Mouse (Mus musculus): Measurements from ENCODE around the gene Nrap.

DNA sequence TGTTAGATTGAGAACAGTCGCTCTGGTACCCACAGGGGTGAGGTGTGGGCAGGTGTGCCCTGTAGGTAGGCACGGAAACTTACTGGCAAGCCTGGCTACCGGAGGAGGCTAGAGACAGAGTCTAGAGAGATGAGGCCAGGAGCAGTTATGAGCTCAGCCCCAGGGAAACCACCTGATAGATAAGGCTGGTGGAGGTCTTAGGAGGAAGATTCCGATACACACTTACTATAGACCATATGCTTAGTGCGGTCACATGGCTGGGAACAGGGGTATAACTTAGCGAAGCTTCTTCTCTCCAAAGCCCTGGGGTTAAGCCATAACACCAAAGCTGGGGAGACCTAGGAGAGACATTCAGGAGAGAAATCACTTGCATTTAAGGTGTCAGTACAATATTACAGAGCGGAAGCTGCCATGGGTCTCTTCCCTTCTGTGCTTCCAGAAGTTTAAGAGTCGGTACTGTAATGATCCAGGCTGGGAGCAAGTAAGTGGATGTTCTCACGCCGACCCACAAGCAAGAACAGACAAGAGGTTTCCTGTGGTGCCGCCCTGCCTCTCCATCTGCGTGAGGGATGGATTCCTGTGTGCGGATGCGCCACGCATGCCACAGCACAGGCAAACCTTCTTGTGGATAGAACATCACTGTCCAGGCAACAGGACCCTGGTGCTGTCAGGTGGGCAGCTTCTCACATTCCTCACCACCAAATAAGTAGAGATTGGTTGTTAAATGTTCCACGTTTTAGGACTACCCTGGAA is 5.5 kb upstream of the Nrap start:
- TF ChIP-seq CTCF (IDR thresholded peaks at IDR 0.05; ENCODE audit: low read depth) (no peak), EP300 (IDR thresholded peaks at IDR 0.05; ENCODE audit: low read depth) (no peak)
